21 mouse cellular contexts compared by ENCODE assay signal in genomic region chr5:112167790-112168189, GRCm38 (mm10).
DNase-seq lines count a peak whose midpoint lies in the region; ATAC-seq lines count a peak whose summit lies in the region.
"Had no signal": no experiment of that assay in that cellular context is flagged by ENCODE, and none has a peak within 500 bp of the region (broad histone marks: within the 10 kb centered on the region; RNA-seq: fewer than 3 reads in every experiment).

No protein-coding gene starts in this region.

- no peak overlapping the region for H3K4me2 ChIP-seq in forebrain, embryonic 11.5 days (ENCODE audit: low read depth, low read length, severe bottlenecking)
- H3K4me2 ChIP-seq in forebrain, embryonic 15.5 days (replicated peaks): no peak overlapping the region
- no peak overlapping the region for H3K4me2 ChIP-seq in hindbrain, embryonic 13.5 days
- H3K4me2 ChIP-seq: embryonic facial prominence, embryonic 13.5 days; embryonic facial prominence, embryonic 15.5 days; forebrain, embryonic 12.5 days had no signal

- 0 out of 2 replicates have a peak, but pooled peaks cover 2% of the 10 kb centered on the region for H3K27me3 ChIP-seq in forebrain, embryonic 11.5 days (ENCODE audit: control insufficient read depth, insufficient read depth, low read length)
- no peaks in the 10 kb centered on the region for H3K27me3 ChIP-seq in forebrain, embryonic 15.5 days
- peaks cover 11% of the 10 kb centered on the region; the same call in 1 of the 2 replicates for H3K27me3 ChIP-seq in hindbrain, embryonic 10.5 days (ENCODE audit: insufficient read depth, poor library complexity, severe bottlenecking)
- H3K27me3 ChIP-seq in hindbrain, embryonic 13.5 days: peaks cover 5% of the 10 kb centered on the region; the same call in 1 of the 2 replicates
- H3K27me3 ChIP-seq: embryonic facial prominence, embryonic 15.5 days had no signal

- WGBS in forebrain, embryonic 11.5 days: 36% methylated on average over 10 of the region's 10 CpGs
- 43% methylated on average over 10 of the region's 10 CpGs for WGBS in forebrain, embryonic 15.5 days
- WGBS in hindbrain, embryonic 10.5 days: 45% methylated on average over 10 of the region's 10 CpGs
- WGBS in hindbrain, embryonic 13.5 days: 46% methylated on average over 10 of the region's 10 CpGs

- no peaks in the 10 kb centered on the region for H3K9me3 ChIP-seq in forebrain, embryonic 11.5 days (ENCODE audit: control insufficient read depth, low read length)
- no peaks in the 10 kb centered on the region for H3K9me3 ChIP-seq in forebrain, embryonic 15.5 days
- no peaks in the 10 kb centered on the region for H3K9me3 ChIP-seq in hindbrain, embryonic 10.5 days
- no peaks in the 10 kb centered on the region for H3K9me3 ChIP-seq in hindbrain, embryonic 13.5 days
- H3K9me3 ChIP-seq: embryonic facial prominence, embryonic 13.5 days; embryonic facial prominence, embryonic 15.5 days; forebrain, embryonic 12.5 days had no signal

- DNase-seq in forebrain, embryonic 11.5 days (ENCODE audit: low spot score): no peak
- no peak for DNase-seq in hindbrain, embryonic 10.5 days (ENCODE audit: low spot score)
- DNase-seq in retina, postnatal 1 day: peak; percentile 68
- DNase-seq in ovary, adult 18-20 months (ENCODE audit: low spot score): no peak
- DNase-seq: adrenal gland, adult 2 months; adrenal gland, postnatal 10 days; adrenal gland, postnatal 25 days; cerebellum, adult 11 months; cerebellum, adult 18-20 months; cerebellum, adult 8-10 months; cerebellum, adult 9-11 months; cerebellum, postnatal 14 days; cerebellum, postnatal 36 days; embryo, embryonic 11 days had no signal

- no peaks in the 10 kb centered on the region for H3K36me3 ChIP-seq in forebrain, embryonic 11.5 days (ENCODE audit: control insufficient read depth, insufficient read depth, low read length)
- no peaks in the 10 kb centered on the region for H3K36me3 ChIP-seq in forebrain, embryonic 15.5 days
- no peaks in the 10 kb centered on the region for H3K36me3 ChIP-seq in hindbrain, embryonic 10.5 days
- H3K36me3 ChIP-seq in hindbrain, embryonic 13.5 days: no peaks in the 10 kb centered on the region
- H3K36me3 ChIP-seq: embryonic facial prominence, embryonic 13.5 days; embryonic facial prominence, embryonic 15.5 days; forebrain, embryonic 12.5 days had no signal

- H3K27ac ChIP-seq in forebrain, embryonic 11.5 days (ENCODE audit: low read depth, low read length): 0 out of 2 replicates have a peak overlapping the region, but pooled peaks have one; percentile 6
- H3K27ac ChIP-seq in forebrain, embryonic 15.5 days (replicated peaks): no peak overlapping the region
- H3K27ac ChIP-seq in hindbrain, embryonic 10.5 days: 0 out of 2 replicates have a peak overlapping the region, but pooled peaks have one; percentile 23
- H3K27ac ChIP-seq in hindbrain, embryonic 13.5 days: no peak overlapping the region
- H3K27ac ChIP-seq: embryonic facial prominence, embryonic 13.5 days; embryonic facial prominence, embryonic 15.5 days had no signal

- H3K4me3 ChIP-seq in forebrain, embryonic 11.5 days (ENCODE audit: low read depth, low read length): no peak overlapping the region
- H3K4me3 ChIP-seq in forebrain, embryonic 15.5 days: no peak overlapping the region
- H3K4me3 ChIP-seq in hindbrain, embryonic 10.5 days: no peak overlapping the region
- H3K4me3 ChIP-seq in hindbrain, embryonic 13.5 days: no peak overlapping the region
- H3K4me3 ChIP-seq: embryonic facial prominence, embryonic 13.5 days; embryonic facial prominence, embryonic 15.5 days; erythroblast, embryonic 14.5 days; forebrain, embryonic 12.5 days had no signal

- peaks cover 4% of the 10 kb centered on the region; the same call in 1 of the 2 replicates for H3K4me1 ChIP-seq in forebrain, embryonic 11.5 days (replicated peaks; ENCODE audit: control insufficient read depth, insufficient read depth, low read length)
- peaks cover 12% of the 10 kb centered on the region for H3K4me1 ChIP-seq in forebrain, embryonic 15.5 days
- H3K4me1 ChIP-seq in hindbrain, embryonic 10.5 days (replicated peaks): peaks cover 50% of the 10 kb centered on the region
- H3K4me1 ChIP-seq in hindbrain, embryonic 13.5 days (replicated peaks): peaks cover 38% of the 10 kb centered on the region

- ATAC-seq in forebrain, embryonic 11.5 days (replicated peaks; ENCODE audit: low FRiP score): no peak
- no peak for ATAC-seq in forebrain, embryonic 15.5 days (replicated peaks)
- ATAC-seq in hindbrain, embryonic 13.5 days (ENCODE audit: low FRiP score): no peak
- ATAC-seq: forebrain, embryonic 16.5 days had no signal

- H3K9ac ChIP-seq in forebrain, embryonic 11.5 days (ENCODE audit: low read length): no peak overlapping the region
- no peak overlapping the region for H3K9ac ChIP-seq in forebrain, embryonic 15.5 days (replicated peaks)
- no peak overlapping the region for H3K9ac ChIP-seq in hindbrain, embryonic 13.5 days
- H3K9ac ChIP-seq: embryonic facial prominence, embryonic 13.5 days; embryonic facial prominence, embryonic 15.5 days; forebrain, embryonic 12.5 days had no signal

Comparison
In these comparisons a context has a peak if more than half of its experiments do, and no peak if none do; other contexts are left out.
1. H3K27ac ChIP-seq: peak in forebrain, embryonic 11.5 days (single experiment) and hindbrain, embryonic 10.5 days (single experiment); none in forebrain, embryonic 15.5 days (single experiment) and hindbrain, embryonic 13.5 days (single experiment).